Mouse (Mus musculus): Measurements from ENCODE around the gene Hdlbp.

- TF ChIP-seq GATA1 (IDR thresholded peaks at IDR 0.05; ENCODE audit: borderline replicate concordance, low read length) (no peak), FLI1 (IDR thresholded peaks at IDR 0.05; ENCODE audit: low read length) (no peak)
Measured at GRCm38 (mm10) chr1:93513221-93513620, 34.6 kb upstream of the Hdlbp start.

All from megakaryocyte, embryonic 14.5 days (primary cell).